Mouse (Mus musculus) inflammation-experienced regulatory T-cells, adult 6 months (primary cell): ENCODE measurements around the gene Cryz. TPM values are rescaled to one million over a fixed set of nuclear protein-coding genes. Genes with fewer than 3 reads are reported as not detected.
A peak's percentile ranks its signal among the peaks of the same experiment; 100 is the strongest.

Experiments
- ATAC-seq: one replicate; pipeline ENCODE4 v1.8.0; 2017
- polyA plus RNA-seq, 3 experiments: library from polyadenylated mRNA; unstranded; fragments of 100-300 nt; shearing (Covaris generic); gene quantifications; one replicate each; pipeline ENCODE4 v1.2.1; 2017

Gene Cryz
- 1 to 10 TPM; 1.8 to 3.9 (median 3.6) TPM for polyA plus RNA-seq

GRCm38 (mm10) chr3:154596488-154596933 is at the start of gene Cryz:
TSS of gene Cryz (plus strand) at chr3:154596711.
- peak; percentile 87 for ATAC-seq

GRCm38 (mm10) chr3:154547549-154548426 is 48.7 kb upstream of the Cryz start:
- no peak for ATAC-seq

GRCm38 (mm10) chr3:154548868-154549301 is 47.6 kb upstream of the Cryz start:
- no peak for ATAC-seq

GRCm38 (mm10) chr3:154550326-154551034 is 46.0 kb upstream of the Cryz start:
- no peak for ATAC-seq

GRCm38 (mm10) chr3:154551035-154551411 is 45.5 kb upstream of the Cryz start:
- ATAC-seq = no peak

GRCm38 (mm10) chr3:154562192-154562591 is 34.3 kb upstream of the Cryz start:
- no peak for ATAC-seq

- ATAC-seq = no peak
These were observed 31.1 kb upstream of the Cryz start for GRCm38 (mm10) chr3:154565437-154565836.

- ATAC-seq = no peak
These were observed 26.4 kb upstream of the Cryz start for GRCm38 (mm10) chr3:154570029-154570575.

- no peak for ATAC-seq
These were observed 25.7 kb upstream of the Cryz start for GRCm38 (mm10) chr3:154570786-154571185.

- ATAC-seq = peak; percentile 85
These were observed 24.1 kb upstream of the Cryz start for GRCm38 (mm10) chr3:154572341-154572972.

GRCm38 (mm10) chr3:154573666-154574065 is 22.8 kb upstream of the Cryz start:
- ATAC-seq = no peak

- no peak for ATAC-seq
These were observed 18.6 kb upstream of the Cryz start for GRCm38 (mm10) chr3:154577895-154578294.

GRCm38 (mm10) chr3:154584351-154584750 is 12.2 kb upstream of the Cryz start:
- ATAC-seq = no peak

- no peak for ATAC-seq
These were observed 5.5 kb upstream of the Cryz start for GRCm38 (mm10) chr3:154590971-154591370.

GRCm38 (mm10) chr3:154591621-154592020 is 4.9 kb upstream of the Cryz start:
- ATAC-seq = no peak

GRCm38 (mm10) chr3:154593596-154593995 is 2.9 kb upstream of the Cryz start:
- no peak for ATAC-seq

GRCm38 (mm10) chr3:154594156-154594555 is 2.4 kb upstream of the Cryz start:
- no peak for ATAC-seq

- peak; percentile 81 for ATAC-seq
These were observed 533 bp downstream of the Cryz start, which contains the start of gene Tyw3 for GRCm38 (mm10) chr3:154596934-154597554. TSS of gene Tyw3 (minus strand) at chr3:154597104.

- ATAC-seq = no peak
These were observed 1.1 kb downstream of the Cryz start for GRCm38 (mm10) chr3:154597561-154597960.

- no peak for ATAC-seq
These were observed 5.6 kb downstream of the Cryz start for GRCm38 (mm10) chr3:154602141-154602540.

GRCm38 (mm10) chr3:154604871-154605270 is 8.4 kb downstream of the Cryz start:
- no peak for ATAC-seq

GRCm38 (mm10) chr3:154607896-154608295 is 11.4 kb downstream of the Cryz start:
- no peak for ATAC-seq
